Mouse (Mus musculus) ovary, adult 18-20 months (tissue): ENCODE data around the gene Esp34.

Experiments used
- DNase-seq: peaks from one replicate; pipeline ENCODE4 v3.0.0; 2022; ENCODE audit warnings: low spot score, mixed read lengths

Gene Esp34

GRCm38 (mm10) chr17:38553892-38554291 lies at the start of gene Esp34:
Gene Esp34, plus strand, starts transcription at chr17:38554192.
- no peak for DNase-seq

GRCm38 (mm10) chr17:38562527-38562926 lies 8.5 kb downstream of the Esp34 start:
- DNase-seq: no peak
